Mouse (Mus musculus) fat pad, adult 2 months (tissue): Measurements from ENCODE around the gene Ascl5.

ENCODE experiments used
- DNase-seq: peaks from one replicate; pipeline ENCODE4 v3.0.0-alpha.2; 2011; ENCODE audit warnings: low read depth, low spot score; ENCODE audit errors: extremely low read depth

Gene Ascl5

GRCm38 (mm10) chr1:136050312-136051012, at the start of gene Ascl5:
Gene Ascl5 (plus strand): TSS chr1:136050804.
- no peak for DNase-seq

DNA sequence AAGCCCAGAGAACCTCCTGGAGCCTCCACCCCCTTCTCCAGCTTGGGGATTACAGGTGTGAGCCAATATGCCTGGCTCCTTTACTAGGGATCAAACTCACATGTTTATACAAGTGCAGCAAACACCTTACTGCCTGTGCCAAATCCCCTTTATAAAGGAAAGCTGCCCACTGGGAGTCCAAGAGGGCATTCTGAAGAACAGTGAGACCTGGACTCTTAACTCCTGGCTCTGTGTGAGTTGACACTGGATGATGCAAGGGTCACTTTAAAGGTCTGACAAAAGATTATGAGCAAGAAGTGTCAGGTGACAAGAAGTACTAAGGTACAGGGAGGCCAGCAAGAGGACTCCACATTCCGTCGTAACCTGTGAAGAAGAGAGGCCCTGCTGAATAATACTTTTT, 49.2 kb upstream of the Ascl5 start:
- DNase-seq: no peak

DNA sequence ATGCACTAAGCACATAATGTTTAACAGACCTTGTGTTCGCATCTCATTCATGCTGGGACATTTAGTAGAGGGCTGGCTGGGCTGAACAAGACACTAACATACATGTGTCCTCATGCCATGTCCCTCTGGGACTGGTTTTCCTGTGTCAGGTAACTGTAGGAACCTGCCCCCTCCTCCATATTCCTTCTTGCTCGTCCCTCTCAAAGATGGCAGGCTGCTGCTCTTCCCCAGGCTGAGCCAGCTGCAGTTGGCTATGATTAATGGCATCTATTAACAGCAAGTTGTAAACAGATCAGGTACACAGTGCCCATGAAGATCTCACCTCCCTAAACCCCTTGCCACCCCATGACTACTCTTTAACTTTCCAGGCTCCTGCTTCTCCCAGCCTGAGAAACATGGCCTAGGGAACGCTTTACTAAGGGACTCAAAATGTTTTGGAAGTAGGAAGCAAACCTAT, 44.3 kb upstream of the Ascl5 start, which contains the start of gene Igfn1:
Gene Igfn1 (minus strand): TSS at position 51 of the 457 bp plus-strand sequence.
- DNase-seq: no peak

DNA sequence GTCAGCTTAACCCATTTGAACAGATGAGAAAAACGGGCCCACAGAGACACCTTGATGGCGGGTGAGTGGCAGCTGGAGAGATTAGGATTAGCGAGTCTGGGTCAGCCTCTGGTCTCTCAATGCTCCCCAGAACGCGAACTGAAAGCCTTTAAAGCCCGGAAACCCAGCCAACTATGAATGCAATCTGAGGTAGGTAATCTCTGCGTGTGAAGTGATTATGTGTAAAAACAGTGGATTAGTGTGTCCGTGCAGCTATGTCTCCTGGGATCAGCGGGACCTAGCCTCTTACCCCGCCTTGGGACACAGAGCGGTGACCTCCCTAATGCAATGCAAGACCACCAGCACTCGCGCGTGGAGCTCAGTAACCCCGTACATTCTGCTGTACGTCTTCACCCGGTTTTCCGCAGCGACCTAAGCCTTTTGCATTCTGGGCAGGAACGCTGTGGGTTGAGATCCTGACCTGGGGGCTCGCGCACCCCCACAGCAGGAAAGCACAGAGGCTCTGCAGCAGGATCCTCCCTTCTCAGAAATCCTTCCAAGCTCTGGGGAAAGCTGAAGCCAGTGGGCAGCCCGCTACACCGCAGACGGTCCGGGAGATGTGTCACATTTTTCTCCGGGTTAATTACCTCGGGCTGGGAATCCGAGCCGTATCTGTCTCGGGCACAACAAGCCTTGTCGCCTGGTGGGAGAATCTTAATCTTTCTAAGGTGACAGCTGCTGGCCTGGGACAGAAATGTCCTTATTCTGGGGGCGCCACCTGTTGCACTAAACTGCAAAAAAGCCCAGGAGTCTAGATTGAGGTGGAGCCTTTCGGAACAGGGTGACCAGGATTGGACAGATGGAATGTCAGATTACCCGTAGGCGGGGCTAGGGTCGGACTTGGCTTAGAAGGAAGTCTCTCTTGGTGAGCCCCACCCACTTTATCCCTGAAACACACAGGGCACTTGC, 43.1 kb upstream of the Ascl5 start, which contains the start of gene Tmem9:
Gene Tmem9 (plus strand): TSS at position 940 of the 948 bp plus-strand sequence.
- DNase-seq: peak; percentile 18

GRCm38 (mm10) chr1:136008159-136008533, 42.5 kb upstream of the Ascl5 start:
- no peak for DNase-seq

DNA sequence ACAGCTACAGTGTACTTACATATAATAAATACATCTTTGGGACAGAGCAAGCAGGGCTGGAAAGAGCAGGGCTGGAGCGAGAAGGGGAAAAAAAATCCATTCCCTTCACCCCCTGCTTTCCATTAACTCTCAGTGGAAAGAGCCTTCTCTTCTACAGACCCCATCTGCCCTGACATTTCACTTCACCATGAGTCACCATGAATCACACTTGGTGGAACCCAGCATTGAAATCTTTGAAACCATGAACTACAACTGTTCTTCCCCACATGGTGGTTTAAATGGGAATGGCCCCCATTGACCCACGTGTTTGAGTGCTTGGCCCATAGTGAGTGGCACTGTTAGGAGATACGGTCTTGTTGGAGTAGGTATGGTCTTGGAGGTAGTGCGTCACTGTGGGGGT, 40.4 kb upstream of the Ascl5 start:
- no peak for DNase-seq

GRCm38 (mm10) chr1:136013513-136013912, 37.1 kb upstream of the Ascl5 start:
- no peak for DNase-seq

GRCm38 (mm10) chr1:136014796-136015502, 35.7 kb upstream of the Ascl5 start:
- no peak for DNase-seq

DNA sequence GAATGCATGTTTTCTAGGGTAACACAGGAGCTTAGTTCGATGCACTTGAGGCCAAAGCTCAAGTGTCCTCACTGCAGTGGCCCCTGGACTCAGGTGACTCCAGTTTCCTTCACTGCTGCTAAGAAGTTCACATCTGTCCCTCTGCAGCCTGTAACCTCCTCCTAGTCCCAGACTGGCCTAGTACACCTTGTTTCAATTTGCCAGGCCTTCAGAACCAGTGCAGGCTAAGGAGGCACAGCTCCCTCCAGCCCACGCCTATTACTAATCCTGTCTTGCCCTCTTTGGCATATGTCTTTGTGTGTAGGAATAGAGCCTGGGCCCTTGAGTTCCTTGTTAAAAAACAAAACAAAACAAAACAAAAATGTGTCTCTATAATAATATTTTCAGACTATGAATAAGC, 33.3 kb upstream of the Ascl5 start:
- peak; percentile 19 for DNase-seq

GRCm38 (mm10) chr1:136017907-136018313, 32.7 kb upstream of the Ascl5 start:
- peak; percentile 56 for DNase-seq

GRCm38 (mm10) chr1:136018390-136019189, 32.0 kb upstream of the Ascl5 start:
- DNase-seq: no peak

DNA sequence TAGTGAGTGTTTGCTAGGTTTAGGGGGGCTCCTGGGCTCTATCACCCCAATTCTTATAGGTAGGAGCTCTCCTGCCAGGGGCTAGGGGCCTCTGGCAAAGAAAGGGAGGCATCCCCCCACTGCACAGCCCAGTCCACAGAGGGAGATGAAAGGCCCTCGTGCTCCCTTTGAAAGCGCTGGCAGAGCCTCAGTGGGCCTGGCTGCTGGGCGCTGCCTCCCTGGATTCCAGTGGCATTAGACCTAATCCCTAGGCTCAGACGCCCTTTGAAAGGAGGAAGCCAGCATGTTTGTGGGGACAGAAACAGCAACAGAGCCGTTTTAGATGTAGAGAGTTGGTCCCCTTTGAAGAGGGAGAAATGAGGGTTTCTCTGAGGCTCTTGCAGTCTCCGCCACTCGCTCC, 20.4 kb upstream of the Ascl5 start:
- no peak for DNase-seq

- no peak for DNase-seq
Observed at GRCm38 (mm10) chr1:136031697-136032096, 18.9 kb upstream of the Ascl5 start.

DNA sequence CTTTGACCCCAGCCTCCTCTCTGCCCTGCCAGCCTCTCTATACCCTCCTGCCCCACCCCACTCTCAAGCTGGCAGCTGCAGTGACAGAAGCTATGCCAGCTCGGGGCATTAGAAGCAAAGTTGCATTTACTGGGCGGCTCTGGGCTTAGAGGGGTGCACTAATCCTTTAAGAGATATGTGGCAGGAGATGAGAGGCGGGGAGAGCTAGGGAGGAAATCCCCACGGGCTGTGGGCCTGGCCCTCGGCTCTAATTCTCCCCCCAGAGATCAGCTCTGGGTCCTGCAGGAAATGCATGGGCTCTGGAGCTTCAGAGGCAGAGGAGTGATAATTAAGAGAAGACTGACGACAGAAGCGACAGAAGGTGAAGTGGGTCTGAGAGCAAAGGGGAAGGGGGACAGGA, 17.6 kb upstream of the Ascl5 start:
- DNase-seq: no peak

GRCm38 (mm10) chr1:136038746-136039538, 11.7 kb upstream of the Ascl5 start:
- DNase-seq: no peak

- no peak for DNase-seq
Observed at GRCm38 (mm10) chr1:136040452-136040851, 10.2 kb upstream of the Ascl5 start.

DNA sequence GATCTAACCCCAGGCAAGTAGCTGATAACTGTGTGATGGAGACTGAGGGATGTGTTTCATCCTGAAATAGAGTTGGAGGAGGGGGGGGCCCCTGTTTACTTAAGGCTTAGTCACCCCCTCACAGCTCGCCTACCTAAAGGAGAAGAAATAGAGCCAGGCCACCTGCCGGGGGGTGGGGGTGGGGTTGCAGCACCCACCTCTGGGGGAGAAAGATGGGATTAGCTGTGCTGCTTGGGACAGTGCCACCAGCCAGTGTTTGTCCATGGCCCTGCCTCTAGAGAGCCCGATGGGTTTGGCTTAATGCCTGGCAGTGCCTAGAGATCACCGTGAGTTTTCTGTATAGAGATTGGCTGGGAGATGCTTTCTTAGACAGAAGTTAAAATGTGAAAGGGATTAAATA, 9.7 kb upstream of the Ascl5 start:
- DNase-seq: no peak

GRCm38 (mm10) chr1:136045774-136046173, 4.8 kb upstream of the Ascl5 start:
- no peak for DNase-seq

GRCm38 (mm10) chr1:136047432-136047831, 3.2 kb upstream of the Ascl5 start:
- DNase-seq: no peak

- no peak for DNase-seq
Observed at GRCm38 (mm10) chr1:136047894-136048293, 2.7 kb upstream of the Ascl5 start.
